Mouse (Mus musculus) thymus, adult 2 months (tissue): ENCODE data around the gene Pmp22.

Experiments used
- CTCF ChIP-seq: fragments of 200-500 bp; IDR thresholded peaks from 2 replicates; pipeline ENCODE4 v1.5.1; 2012; ENCODE audit warnings: mild to moderate bottlenecking, control low read depth, low read length, moderate library complexity, borderline replicate concordance; ENCODE audit not compliant: control insufficient read depth, poor library complexity, insufficient read depth; ENCODE audit errors: extremely low read depth
- POLR2A ChIP-seq: fragments of 200-500 bp; IDR thresholded peaks from 2 replicates; pipeline ENCODE4 v1.6.1; 2012; ENCODE audit warnings: mild to moderate bottlenecking, low read length, control low read depth, moderate library complexity; ENCODE audit not compliant: control insufficient read depth, poor library complexity, insufficient read depth; ENCODE audit errors: extremely low read depth

DNA sequence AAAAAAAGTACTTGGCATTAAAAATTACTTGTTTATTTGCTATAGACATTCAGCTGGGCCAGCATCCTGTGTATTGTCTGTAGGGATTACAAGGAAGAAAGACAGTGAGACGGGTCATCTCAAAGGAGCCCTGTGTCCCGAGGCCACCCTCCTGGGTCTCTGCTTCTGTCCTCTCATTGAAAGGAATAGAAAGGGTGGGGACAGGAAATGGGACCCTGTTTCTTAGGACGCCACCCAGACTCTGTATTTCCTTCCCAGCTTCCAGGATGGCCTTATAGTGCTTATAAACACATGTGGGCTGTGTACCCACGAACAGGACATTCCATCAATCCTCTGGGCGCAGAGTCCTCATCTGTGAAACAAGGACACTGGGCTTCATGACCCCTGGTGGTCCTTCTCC, 36.5 kb upstream of the Pmp22 start:
- no peak for TF ChIP-seq CTCF
- no peak for TF ChIP-seq POLR2A
